Mouse (Mus musculus) CH12.LX (cell line): Measurements from ENCODE around the gene Cacna1s. TPM values are rescaled to one million over a fixed set of nuclear protein-coding genes. Genes with fewer than 3 reads are reported as not detected.

Source experiments
- DNase-seq: peaks from one replicate; pipeline ENCODE4 v3.0.0-alpha.2; 2013; ENCODE audit errors: extremely low read depth
- H3K27ac ChIP-seq: 2 replicates; pipeline ENCODE4 v1.5.1; 2012; ENCODE audit warnings: low read depth, mild to moderate bottlenecking, control low read depth, moderate library complexity; ENCODE audit not compliant: insufficient read depth
- H3K27me3 ChIP-seq: replicated peaks from 2 replicates; pipeline ENCODE3; 2012; ENCODE audit warnings: inconsistent platforms
- H3K36me3 ChIP-seq, 2 experiments: replicated peaks in 1 of 2; 2 replicates each; pipeline versions ENCODE3 to v1.6.1; 2012; ENCODE audit warnings: inconsistent platforms in 1 of 2, low read length in 1 of 2, mild to moderate bottlenecking in 1 of 2, mixed read lengths in 1 of 2, moderate library complexity in 1 of 2; ENCODE audit not compliant: control insufficient read depth in 1 of 2, insufficient read depth in 1 of 2
- H3K4me1 ChIP-seq, 2 experiments: 2 replicates each; pipeline ENCODE4 v1.6.1; 2012; ENCODE audit warnings: inconsistent platforms in 1 of 2, moderate library complexity in 1 of 2; ENCODE audit not compliant: insufficient read depth in 2 of 2, control insufficient read depth in 1 of 2
- H3K4me2 ChIP-seq: 2 replicates; pipeline ENCODE4 v1.6.1; 2012; ENCODE audit warnings: low read depth, mild to moderate bottlenecking, control low read depth; ENCODE audit not compliant: poor library complexity, insufficient read depth, severe bottlenecking
- H3K4me3 ChIP-seq, 3 experiments: fragments of 150-350 bp in 1 of 3; sonication (generic) in 1 of 3; replicated peaks in 1 of 3; 2 replicates each; pipeline versions ENCODE3 to v1.5.1; 2011 to 2012; ENCODE audit warnings: low read depth in 2 of 3, low read length in 2 of 3, mild to moderate bottlenecking in 2 of 3, moderate library complexity in 2 of 3, control low read depth in 1 of 3, improper control_type of control experiment in 1 of 3, inconsistent platforms in 1 of 3, mixed read lengths in 1 of 3; ENCODE audit not compliant: poor library complexity in 1 of 3
- H3K79me2 ChIP-seq: replicated peaks from 2 replicates; pipeline ENCODE4 v1.6.1; 2012; ENCODE audit warnings: mild to moderate bottlenecking, moderate library complexity; ENCODE audit not compliant: control insufficient read depth, poor library complexity, insufficient read depth, severe bottlenecking; ENCODE audit errors: extremely low read depth
- H3K9ac ChIP-seq: 2 replicates; pipeline ENCODE4 v1.6.1; 2012; ENCODE audit warnings: low read depth, mild to moderate bottlenecking, control low read depth, moderate library complexity; ENCODE audit not compliant: insufficient read depth
- H3K9me3 ChIP-seq: replicated peaks from 2 replicates; pipeline ENCODE3; 2012; ENCODE audit warnings: low read length, inconsistent platforms, mixed read lengths
- CHD1 ChIP-seq: IDR thresholded peaks from 2 replicates; pipeline ENCODE4 v1.6.1; 2012; ENCODE audit warnings: low read depth, low read length, improper control_type of control experiment, inconsistent platforms
- CHD2 ChIP-seq: IDR thresholded peaks from 2 replicates; pipeline ENCODE4 v1.6.1; 2011; ENCODE audit warnings: low read length, improper control_type of control experiment
- E2F4 ChIP-seq: IDR thresholded peaks from 2 replicates; pipeline ENCODE4 v1.6.1; 2011; ENCODE audit warnings: low read depth, low read length, improper control_type of control experiment; ENCODE audit not compliant: insufficient replicate concordance
- EP300 ChIP-seq: IDR thresholded peaks from 2 replicates; pipeline ENCODE4 v1.6.1; 2011; ENCODE audit warnings: low read length, improper control_type of control experiment
- GABPA ChIP-seq: IDR thresholded peaks from 2 replicates; pipeline ENCODE4 v1.6.1; 2012; ENCODE audit warnings: low read depth, low read length, improper control_type of control experiment, inconsistent platforms; ENCODE audit not compliant: insufficient replicate concordance
- MAFK ChIP-seq: IDR thresholded peaks from 2 replicates; pipeline ENCODE4 v1.6.1; 2011; ENCODE audit warnings: low read length, improper control_type of control experiment; ENCODE audit not compliant: insufficient replicate concordance
- MAX ChIP-seq: IDR thresholded peaks from 2 replicates; pipeline ENCODE4 v1.6.1; 2011; ENCODE audit warnings: low read length, improper control_type of control experiment
- MAZ ChIP-seq: IDR thresholded peaks from 2 replicates; pipeline ENCODE4 v1.6.1; 2012; ENCODE audit warnings: low read depth, mild to moderate bottlenecking, inconsistent platforms, low read length, improper control_type of control experiment, moderate library complexity
- MXI1 ChIP-seq: IDR thresholded peaks from 2 replicates; pipeline ENCODE4 v1.6.1; 2011; ENCODE audit warnings: mild to moderate bottlenecking, low read depth, low read length, improper control_type of control experiment
- NELFE ChIP-seq: IDR thresholded peaks from 2 replicates; pipeline ENCODE4 v1.6.1; 2011; ENCODE audit warnings: low read depth, low read length, improper control_type of control experiment
- PAX5 ChIP-seq: IDR thresholded peaks from 2 replicates; pipeline ENCODE4 v1.6.1; 2012; ENCODE audit warnings: low read length, inconsistent platforms, mixed read lengths
- POLR2AphosphoS2 ChIP-seq: IDR thresholded peaks from 2 replicates; pipeline ENCODE4 v1.6.1; 2011; ENCODE audit warnings: low read depth, low read length, improper control_type of control experiment
- RCOR1 ChIP-seq: conservative IDR thresholded peaks from 2 replicates; pipeline ENCODE4 v1.6.1; 2012; ENCODE audit warnings: low read depth, mild to moderate bottlenecking, inconsistent platforms, low read length, improper control_type of control experiment
- TBP ChIP-seq: conservative IDR thresholded peaks from 2 replicates; pipeline ENCODE4 v1.6.1; 2011; ENCODE audit warnings: low read depth, low read length, improper control_type of control experiment
- UBTF ChIP-seq: IDR thresholded peaks from 2 replicates; pipeline ENCODE4 v1.6.1; 2012; ENCODE audit warnings: low read depth, mild to moderate bottlenecking, inconsistent platforms, low read length, improper control_type of control experiment, moderate library complexity
- USF1 ChIP-seq: IDR thresholded peaks from 2 replicates; pipeline ENCODE4 v1.6.1; 2014; ENCODE audit warnings: low read depth, mild to moderate bottlenecking, inconsistent platforms, low read length, improper control_type of control experiment
- USF2 ChIP-seq: conservative IDR thresholded peaks from 2 replicates; pipeline ENCODE4 v1.6.1; 2011; ENCODE audit warnings: low read depth, low read length, improper control_type of control experiment
- ZC3H11A ChIP-seq: IDR thresholded peaks from 2 replicates; pipeline ENCODE4 v1.6.1; 2012; ENCODE audit warnings: low read depth, mild to moderate bottlenecking, inconsistent platforms, low read length, improper control_type of control experiment
- ZKSCAN1 ChIP-seq: IDR thresholded peaks from 2 replicates; pipeline ENCODE4 v1.6.1; 2012; ENCODE audit warnings: low read depth, inconsistent platforms, low read length, improper control_type of control experiment, borderline replicate concordance
- ZMIZ1 ChIP-seq: IDR thresholded peaks from 2 replicates; pipeline ENCODE4 v1.6.1; 2012; ENCODE audit warnings: low read depth, mild to moderate bottlenecking, inconsistent platforms, low read length, improper control_type of control experiment
- ZNF384 ChIP-seq: IDR thresholded peaks from 2 replicates; pipeline ENCODE4 v1.6.1; 2012; ENCODE audit warnings: low read depth, low read length, improper control_type of control experiment, inconsistent platforms
- dilution Hi-C: fragments of 300-500 bp; cut with MboI; formaldehyde crosslinking; loops from 2 replicates; pipeline ENCODE4 v1.14.3; 2020; ENCODE audit warnings: low sequenced_read_pairs; ENCODE audit not compliant: extremely low pct_unique_long_range_greater_than_20kb, extremely low pct_ligation_motif_present
- in situ Hi-C: fragments of 300-500 bp; cut with MboI; formaldehyde crosslinking; loops from 3 replicates; pipeline ENCODE4 v1.14.3; 2019; ENCODE audit warnings: low sequenced_read_pairs, low pct_ligation_motif_present, low pct_unique_long_range_greater_than_20kb, mixed read lengths
- polyA plus RNA-seq: library from polyadenylated mRNA; unstranded; fragments of >175 nt; gene quantifications from 2 replicates; pipeline ENCODE4 v1.2.1, GENCODE M21; 2012; ENCODE audit warnings: low read depth; ENCODE audit not compliant: insufficient read length
- total RNA-seq, 2 experiments: library from RNA; depleted of rRNA; stranded (reverse); fragments of 300-350 nt in 1 of 2; fragments of >200 nt in 1 of 2; gene quantifications; 2 replicates each; pipeline ENCODE4 v1.2.3; 2012 to 2014

The Cacna1s gene
- total and polyA plus RNA-seq, 3 experiments, result 33.9 to 90.0 (median 61.7) TPM

DNA sequence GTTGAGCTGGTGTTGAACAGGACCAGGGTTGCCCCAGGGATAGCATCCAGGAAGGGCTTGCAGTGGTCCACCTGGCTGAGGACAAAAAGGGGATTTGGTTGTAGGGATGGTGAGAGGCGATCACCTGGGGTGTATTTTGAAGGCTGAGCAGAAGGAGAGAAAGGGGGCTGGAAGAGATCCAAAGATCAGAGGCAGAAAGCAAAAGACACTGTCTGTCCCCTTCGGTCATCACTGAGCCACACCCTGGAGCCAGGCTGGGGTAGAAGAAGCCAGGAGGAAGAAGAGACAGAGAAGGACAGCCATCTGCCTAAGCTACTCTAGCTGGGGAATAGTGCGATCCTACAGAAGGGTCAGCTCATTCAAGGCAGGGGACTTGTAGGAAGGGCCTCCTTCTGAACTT is 50.0 kb downstream of the Cacna1s start:
- H3K4me1 ChIP-seq, result no peaks in the 10 kb centered on the region
- peaks cover 4% of the 10 kb centered on the region for H3K9me3 ChIP-seq
- in situ Hi-C loops (no loop called here), dilution Hi-C loops (no loop called here)
- no peak overlapping the region for H3K9ac ChIP-seq
- H3K36me3 ChIP-seq, result no peaks in the 10 kb centered on the region
- no peaks in the 10 kb centered on the region for H3K79me2 ChIP-seq
- no peak for DNase-seq
- H3K27ac ChIP-seq, result no peak overlapping the region
- TF ChIP-seq CHD2 (no peak), MAFK (no peak), USF2 (no peak), TBP (no peak), ZNF384 (no peak), EP300 (no peak), PAX5 (no peak), ZC3H11A (no peak), ZKSCAN1 (no peak)
- H3K4me3 ChIP-seq, result no peak overlapping the region
- H3K27me3 ChIP-seq, result peaks cover 59% of the 10 kb centered on the region
- H3K4me2 ChIP-seq, result no peak overlapping the region

DNA sequence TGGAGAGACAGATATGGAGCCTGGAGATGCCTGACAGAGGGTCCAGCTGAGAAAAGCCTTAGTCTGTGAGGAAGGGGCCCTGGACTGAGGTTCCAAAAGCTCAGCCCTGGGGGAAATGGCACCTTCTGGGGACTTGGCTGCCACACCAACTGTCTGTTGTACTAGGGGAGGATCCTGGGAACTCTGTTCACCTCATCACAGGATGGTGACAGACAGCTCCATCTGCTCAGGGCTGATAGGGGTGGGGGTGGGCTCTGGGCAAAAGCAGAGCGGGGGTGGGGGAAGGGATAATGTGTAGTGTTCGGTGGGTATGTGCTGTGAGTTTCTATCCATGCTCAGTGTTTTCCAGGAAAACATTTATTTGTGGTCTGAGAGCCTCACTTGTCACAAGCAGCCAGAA is 50.4 kb downstream of the Cacna1s start:
- H3K4me3 ChIP-seq, result no peak overlapping the region
- H3K4me2 ChIP-seq, result no peak overlapping the region
- in situ Hi-C loops (no loop called here), dilution Hi-C loops (no loop called here)
- peaks cover 61% of the 10 kb centered on the region for H3K27me3 ChIP-seq
- peaks cover 4% of the 10 kb centered on the region for H3K9me3 ChIP-seq
- H3K36me3 ChIP-seq, result no peaks in the 10 kb centered on the region
- H3K4me1 ChIP-seq, result no peaks in the 10 kb centered on the region
- H3K79me2 ChIP-seq, result no peaks in the 10 kb centered on the region
- H3K27ac ChIP-seq, result no peak overlapping the region
- no peak overlapping the region for H3K9ac ChIP-seq
- DNase-seq, result no peak
- no peak for TF ChIP-seq TBP

DNA sequence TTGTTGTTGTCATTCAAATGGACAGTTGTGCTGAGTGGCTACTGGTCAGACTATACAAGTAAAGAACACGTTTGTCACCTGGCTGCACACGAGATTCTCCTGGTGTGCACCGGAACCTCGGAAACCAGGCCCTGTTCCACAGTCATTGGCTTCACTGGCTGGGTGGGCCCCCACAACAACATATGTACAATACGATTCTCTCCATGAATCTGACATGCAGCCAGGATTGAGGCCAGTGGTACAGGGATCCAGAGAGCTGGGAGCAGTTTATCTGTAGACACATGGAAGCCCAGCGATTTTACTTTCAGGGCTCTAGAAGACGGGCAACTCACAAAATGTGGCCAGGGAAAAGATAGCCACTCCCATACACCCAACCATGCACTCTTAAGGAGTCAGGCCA is 51.1 kb downstream of the Cacna1s start:
- Histone ChIP-seq H3K36me3 (no peaks in the 10 kb centered on the region), H3K4me3 (no peak overlapping the region), H3K79me2 (no peaks in the 10 kb centered on the region), H3K9ac (no peak overlapping the region), H3K9me3 (peaks cover 4% of the 10 kb centered on the region), H3K4me1 (no peaks in the 10 kb centered on the region), H3K27me3 (peaks cover 65% of the 10 kb centered on the region), H3K4me2 (no peak overlapping the region), H3K27ac (no peak overlapping the region)
- in situ Hi-C loops (no loop called here), dilution Hi-C loops (no loop called here)
- DNase-seq, result no peak
- TF ChIP-seq CHD1, result no peak
- TF ChIP-seq MAZ, result no peak
- no peak for TF ChIP-seq TBP
- TF ChIP-seq PAX5, result no peak
- TF ChIP-seq RCOR1, result no peak
- no peak for TF ChIP-seq USF2
- no peak for TF ChIP-seq MAFK
- no peak for TF ChIP-seq MAX
- no peak for TF ChIP-seq POLR2AphosphoS2
- no peak for TF ChIP-seq GABPA
- no peak for TF ChIP-seq UBTF
- no peak for TF ChIP-seq USF1
- TF ChIP-seq E2F4, result no peak
- TF ChIP-seq ZMIZ1, result no peak
- no peak for TF ChIP-seq MXI1
- TF ChIP-seq NELFE, result no peak
